Mouse (Mus musculus) heart, adult 2 months (tissue): ENCODE data around the gene Gm49337.

Experiments
- CTCF ChIP-seq: fragments of 200-600 bp; IDR thresholded peaks from 2 replicates; pipeline ENCODE4 v1.8.1; 2022; ENCODE audit warnings: antibody characterized with exemption, mild to moderate bottlenecking, moderate library complexity
- POLR2A ChIP-seq: fragments of 200-500 bp; IDR thresholded peaks from 2 replicates; pipeline ENCODE4 v1.6.1; 2011; ENCODE audit warnings: mild to moderate bottlenecking, low read depth, low read length, control low read depth; ENCODE audit not compliant: insufficient read depth

GRCm38 (mm10) chr4:116293296-116293695 is 120.1 kb downstream of the Gm49337 start:
- TF ChIP-seq POLR2A, result no peak
- no peak for TF ChIP-seq CTCF
